ENCODE assay signal across 22 mouse cellular contexts in genomic region chr1:36530485-36530884, GRCm38 (mm10). TPM values are rescaled to one million over a fixed set of nuclear protein-coding genes. Genes with fewer than 3 reads are reported as not detected.
DNase-seq lines count a peak whose midpoint lies in the region; ATAC-seq lines count a peak whose summit lies in the region.
"Had no signal": no experiment of that assay in that cellular context is flagged by ENCODE, and none has a peak within 500 bp of the region (broad histone marks: within the 10 kb centered on the region; RNA-seq: fewer than 3 reads in every experiment).

No protein-coding gene starts in this region.

- H3K4me1 ChIP-seq in heart, embryonic 12.5 days (replicated peaks), result peaks cover 56% of the 10 kb centered on the region
- peaks cover 5% of the 10 kb centered on the region for H3K4me1 ChIP-seq in forebrain, embryonic 14.5 days (ENCODE audit: control insufficient read depth, insufficient read depth, low read length)

- peaks cover 35% of the 10 kb centered on the region for H3K36me3 ChIP-seq in heart, embryonic 12.5 days
- peaks cover 19% of the 10 kb centered on the region for H3K36me3 ChIP-seq in forebrain, embryonic 14.5 days (ENCODE audit: control insufficient read depth, insufficient read depth, low read length)

- no peaks in the 10 kb centered on the region for H3K27me3 ChIP-seq in heart, embryonic 12.5 days (replicated peaks)
- no peaks in the 10 kb centered on the region for H3K27me3 ChIP-seq in forebrain, embryonic 14.5 days (replicated peaks; ENCODE audit: control insufficient read depth, insufficient read depth, low read length)
- H3K27me3 ChIP-seq: embryonic facial prominence, embryonic 13.5 days; limb, embryonic 13.5 days had no signal

- no peak overlapping the region for H3K9ac ChIP-seq in heart, embryonic 12.5 days
- no peak overlapping the region for H3K9ac ChIP-seq in forebrain, embryonic 14.5 days (ENCODE audit: low read length)
- H3K9ac ChIP-seq: embryonic facial prominence, embryonic 13.5 days; limb, embryonic 13.5 days had no signal

- peak overlapping the region; percentile 19; the same call in 1 of the 2 replicates for H3K27ac ChIP-seq in heart, embryonic 12.5 days (ENCODE audit: poor library complexity, severe bottlenecking)
- H3K27ac ChIP-seq in forebrain, embryonic 14.5 days (ENCODE audit: low read depth, low read length), result peak overlapping the region; percentile 27; the same call in 1 of the 2 replicates
- H3K27ac ChIP-seq: embryonic facial prominence, embryonic 13.5 days; left cerebral cortex, adult 2 months had no signal

- 0 out of 2 replicates have a peak, but pooled peaks have one; percentile 15 for ATAC-seq in heart, embryonic 12.5 days (ENCODE audit: insufficient number of reproducible peaks, low FRiP score)
- 0 out of 2 replicates have a peak, but pooled peaks have one; percentile 8 for ATAC-seq in forebrain, embryonic 14.5 days
- ATAC-seq: CD4-positive, CD25-positive, alpha-beta regulatory T cell, adult 4 months had no signal

- H3K9me3 ChIP-seq in heart, embryonic 12.5 days (replicated peaks), result no peaks in the 10 kb centered on the region
- H3K9me3 ChIP-seq in forebrain, embryonic 14.5 days (replicated peaks; ENCODE audit: control insufficient read depth, low read length), result no peaks in the 10 kb centered on the region
- H3K9me3 ChIP-seq: embryonic facial prominence, embryonic 13.5 days; G1E; limb, embryonic 13.5 days had no signal

- peak; percentile 44 for DNase-seq in cerebellum, adult 11-12 months
- DNase-seq in cerebellum, adult 8-10 months, result no peak
- no peak for DNase-seq in heart, adult 18-20 months
- peak; percentile 47 for DNase-seq in kidney, postnatal 10 days
- DNase-seq in kidney, adult 18-20 months, result no peak
- peak; percentile 44 for DNase-seq in forebrain, embryonic 14.5 days (ENCODE audit: low spot score)
- DNase-seq in adrenal gland, adult 18-20 months (ENCODE audit: low spot score in 2 of 2), result no peak
- DNase-seq: adrenal gland, adult 8-10 months; cerebellum, adult 18-20 months; gastrocnemius, postnatal 14 days; kidney, adult 2 months; lung, postnatal 36 days; thymus, postnatal 4 days had no signal

- 82% methylated on average over 8 of the region's 8 CpGs for WGBS in heart, embryonic 12.5 days
- 66% methylated on average over 8 of the region's 8 CpGs for WGBS in forebrain, embryonic 14.5 days

- H3K4me2 ChIP-seq in heart, embryonic 12.5 days, result no peak overlapping the region
- H3K4me2 ChIP-seq in forebrain, embryonic 14.5 days (ENCODE audit: low read length), result no peak overlapping the region
- H3K4me2 ChIP-seq: embryonic facial prominence, embryonic 13.5 days; limb, embryonic 13.5 days had no signal

- H3K4me3 ChIP-seq in heart, embryonic 12.5 days, result no peak overlapping the region
- H3K4me3 ChIP-seq in forebrain, embryonic 14.5 days (ENCODE audit: low read depth, low read length), result no peak overlapping the region
- H3K4me3 ChIP-seq: embryonic facial prominence, embryonic 13.5 days; left cerebral cortex, adult 2 months; limb, embryonic 13.5 days had no signal

RNA-seq across cellular contexts. Expression of gene Ankrd23, which starts 6.2 kb away (rescaled TPM):
- polyA plus RNA-seq in heart, embryonic 12.5 days (2016; fragmentation: Nextera tagmentation; extraction: Ambion mirVana), result 14.9 and 16.8 TPM in 2 replicates
- total RNA-seq in heart, adult 18-20 months (2021), result 100 to 1,000 TPM; 315 to 408 TPM
- polyA plus RNA-seq in forebrain, embryonic 14.5 days (2014; fragmentation: Nextera tagmentation; extraction: Ambion mirVana), result 3.8 and 5.2 TPM in 2 replicates
- 10 to 100 TPM; 10.3 to 10.6 TPM for total RNA-seq in adrenal gland, adult 18-20 months (2021)

RNA-seq across cellular contexts. Expression of gene Gm42417, which starts 8.7 kb away (rescaled TPM):
- polyA plus RNA-seq in heart, embryonic 12.5 days (2016; fragmentation: Nextera tagmentation; extraction: Ambion mirVana), result 0.40 TPM in 1 of 2 replicates, not detected in the other
- total RNA-seq in heart, adult 18-20 months (2021), result 100 to 1,000 TPM; 174 to 267 TPM
- polyA plus RNA-seq in forebrain, embryonic 14.5 days (2014; fragmentation: Nextera tagmentation; extraction: Ambion mirVana), result 0.22 TPM in 1 of 2 replicates, not detected in the other
- total RNA-seq in adrenal gland, adult 18-20 months (2021), result not detected
- total RNA-seq: adrenal gland, adult 8-10 months; common myeloid progenitor, adult 5-6 weeks; G1E; left cerebral cortex, adult 2 months; midbrain, postnatal 0 days had no signal
- polyA plus RNA-seq: embryonic facial prominence, embryonic 13.5 days; kidney, adult 2 months; liver, embryonic 16.5 days had no signal

RNA-seq across cellular contexts. Expression of gene Ankrd39, which starts 16.8 kb away (rescaled TPM):
- polyA plus RNA-seq in heart, embryonic 12.5 days (2016; fragmentation: Nextera tagmentation; extraction: Ambion mirVana), result 23.1 and 24.4 TPM in 2 replicates
- 1 to 10 TPM; 5.8 to 6.2 TPM for total RNA-seq in heart, adult 18-20 months (2021)
- polyA plus RNA-seq in forebrain, embryonic 14.5 days (2014; fragmentation: Nextera tagmentation; extraction: Ambion mirVana), result 15.4 and 15.7 TPM in 2 replicates
- total RNA-seq in adrenal gland, adult 18-20 months (2021), result 10 to 100 TPM; 11.0 to 11.1 TPM

RNA-seq across cellular contexts. Expression of gene Cnnm3, which starts 18.8 kb away (rescaled TPM):
- 2.2 and 3.4 TPM in 2 replicates for polyA plus RNA-seq in heart, embryonic 12.5 days (2016; fragmentation: Nextera tagmentation; extraction: Ambion mirVana)
- 10 to 100 TPM; 13.1 to 16.6 TPM for total RNA-seq in heart, adult 18-20 months (2021)
- polyA plus RNA-seq in forebrain, embryonic 14.5 days (2014; fragmentation: Nextera tagmentation; extraction: Ambion mirVana), result 5.2 and 5.9 TPM in 2 replicates
- total RNA-seq in adrenal gland, adult 18-20 months (2021), result 10 to 100 TPM; 20.8 to 28.9 TPM

RNA-seq across cellular contexts. Expression of gene Sema4c, which starts 27.7 kb away (rescaled TPM):
- polyA plus RNA-seq in heart, embryonic 12.5 days (2016; fragmentation: Nextera tagmentation; extraction: Ambion mirVana), result 11.9 and 13.3 TPM in 2 replicates
- 10 to 100 TPM in 1 of 2 experiments, 1 to 10 TPM in 1; 9.2 to 10.4 TPM for total RNA-seq in heart, adult 18-20 months (2021)
- polyA plus RNA-seq in forebrain, embryonic 14.5 days (2014; fragmentation: Nextera tagmentation; extraction: Ambion mirVana), result 5.9 and 6.9 TPM in 2 replicates
- total RNA-seq in adrenal gland, adult 18-20 months (2021), result 10 to 100 TPM; 13.7 to 15.8 TPM
- polyA plus RNA-seq: G1E had no signal

Comparison
In these comparisons a context has a peak if more than half of its experiments do, and no peak if none do; other contexts are left out.
1. DNase-seq: peak in cerebellum, adult 11-12 months (single experiment), kidney, postnatal 10 days (single experiment) and forebrain, embryonic 14.5 days (single experiment); none in cerebellum, adult 8-10 months (single experiment), heart, adult 18-20 months (0 of 2), kidney, adult 18-20 months (single experiment) and adrenal gland, adult 18-20 months (0 of 2).
2. RNA of gene Ankrd23, which starts 6.2 kb away (total RNA-seq): 315 to 408 TPM in heart, adult 18-20 months; 10.3 to 10.6 TPM in adrenal gland, adult 18-20 months; every median in the first group is over 10 times any median in the second.
3. RNA of gene Gm42417, which starts 8.7 kb away (total RNA-seq): 174 to 267 TPM in heart, adult 18-20 months; not detected in adrenal gland, adult 18-20 months; every median in the first group is over 100 times any median in the second.